Mouse (Mus musculus) liver, embryonic 12.5 days (tissue): ENCODE data around the gene Zfp316. TPM values are rescaled to one million over a fixed set of nuclear protein-coding genes. Genes with fewer than 3 reads are reported as not detected.

Experiments
- ATAC-seq: fragments of 200-750 bp; cut with Nextera tagmentation; 2 replicates; pipeline ENCODE4 v1.8.0; 2017; ENCODE audit warnings: moderate number of reproducible peaks, mild to moderate bottlenecking, moderate library complexity
- H3K27ac ChIP-seq: fragments of 300-500 bp; sonication (generic); 2 replicates; pipeline ENCODE4 v1.5.1; 2016; ENCODE audit warnings: mild to moderate bottlenecking
- H3K27me3 ChIP-seq: fragments of 300-500 bp; sonication (generic); replicated peaks from 2 replicates; pipeline ENCODE4 v1.6.1; 2016; ENCODE audit warnings: mild to moderate bottlenecking, moderate library complexity
- H3K36me3 ChIP-seq: fragments of 300-500 bp; sonication (generic); 2 replicates; pipeline ENCODE4 v1.6.1; 2016; ENCODE audit warnings: mild to moderate bottlenecking, moderate library complexity
- H3K4me1 ChIP-seq: fragments of 300-500 bp; sonication (generic); 2 replicates; pipeline ENCODE4 v1.6.1; 2016
- H3K4me2 ChIP-seq: fragments of 300-500 bp; sonication (generic); 2 replicates; pipeline ENCODE4 v1.6.1; 2016; ENCODE audit warnings: mild to moderate bottlenecking, moderate library complexity
- H3K4me3 ChIP-seq: fragments of 300-500 bp; sonication (generic); 2 replicates; pipeline ENCODE4 v1.5.1; 2016; ENCODE audit warnings: mild to moderate bottlenecking, moderate library complexity
- H3K9ac ChIP-seq: fragments of 300-500 bp; sonication (generic); 2 replicates; pipeline ENCODE4 v1.6.1; 2016; ENCODE audit warnings: mild to moderate bottlenecking, moderate library complexity
- H3K9me3 ChIP-seq: fragments of 300-500 bp; sonication (generic); replicated peaks from 2 replicates; pipeline ENCODE4 v1.6.1; 2016; ENCODE audit warnings: mild to moderate bottlenecking, moderate library complexity
- WGBS: fragments of 180-500 bp; shearing (Covaris S2); methylation state at CpG from one replicate; pipeline ENCODE4 v1.1.7; 2016; ENCODE audit not compliant: insufficient replicate concordance; 5-methylcytosine and 5-hydroxymethylcytosine counted together
- polyA plus RNA-seq: library from polyadenylated mRNA; unstranded; fragments of >200 nt; fragmentation: Nextera tagmentation; extraction: Ambion mirVana; gene quantifications from 2 replicates; pipeline ENCODE4 v1.2.1, GENCODE M21; 2016

Gene Zfp316
- polyA plus RNA-seq, 1 experiment from 2014 or later, result 1.0 TPM

- Histone ChIP-seq H3K27me3 (peaks cover 2% of the 10 kb centered on the region; the same call in 1 of the 2 replicates), H3K9ac (no peak overlapping the region), H3K27ac (no peak overlapping the region), H3K4me2 (no peak overlapping the region), H3K4me1 (no peaks in the 10 kb centered on the region), H3K4me3 (no peak overlapping the region), H3K36me3 (peaks cover 65% of the 10 kb centered on the region), H3K9me3 (no peaks in the 10 kb centered on the region)
- no peak for ATAC-seq
- 77% methylated on average over 4 of the region's 4 CpGs for WGBS
These were observed 29.9 kb upstream of the Zfp316 start for GRCm38 (mm10) chr5:143299686-143300085.

- 82% methylated on average over 7 of the region's 7 CpGs for whole genome bisulfite sequencing
- H3K4me1 ChIP-seq, result peaks cover 1% of the 10 kb centered on the region; the same call in 1 of the 2 replicates
- no peak overlapping the region for H3K9ac ChIP-seq
- H3K27ac ChIP-seq, result no peak overlapping the region
- no peaks in the 10 kb centered on the region for H3K9me3 ChIP-seq
- peaks cover 53% of the 10 kb centered on the region for H3K36me3 ChIP-seq
- H3K4me3 ChIP-seq, result no peak overlapping the region
- H3K4me2 ChIP-seq, result no peak overlapping the region
- ATAC-seq, result no peak
- H3K27me3 ChIP-seq, result peaks cover 15% of the 10 kb centered on the region
These were observed 28.6 kb upstream of the Zfp316 start for GRCm38 (mm10) chr5:143298391-143298790.

- no peak for ATAC-seq
- 86% methylated on average over 9 of the region's 9 CpGs for WGBS
- peaks cover 19% of the 10 kb centered on the region for H3K27me3 ChIP-seq
- no peak overlapping the region for H3K27ac ChIP-seq
- H3K4me3 ChIP-seq, result no peak overlapping the region
- no peak overlapping the region for H3K4me2 ChIP-seq
- peaks cover 49% of the 10 kb centered on the region for H3K36me3 ChIP-seq
- H3K9me3 ChIP-seq, result no peaks in the 10 kb centered on the region
- H3K9ac ChIP-seq, result no peak overlapping the region
- peaks cover 5% of the 10 kb centered on the region; the same call in 1 of the 2 replicates for H3K4me1 ChIP-seq
These were observed 28.2 kb upstream of the Zfp316 start for GRCm38 (mm10) chr5:143297986-143298385.

GRCm38 (mm10) chr5:143295330-143295729, 25.5 kb upstream of the Zfp316 start:
- Histone ChIP-seq H3K9me3 (no peaks in the 10 kb centered on the region), H3K4me3 (no peak overlapping the region), H3K4me2 (no peak overlapping the region), H3K36me3 (peaks cover 23% of the 10 kb centered on the region), H3K27me3 (peaks cover 45% of the 10 kb centered on the region), H3K9ac (no peak overlapping the region), H3K27ac (no peak overlapping the region), H3K4me1 (peaks cover 7% of the 10 kb centered on the region; the same call in 1 of the 2 replicates)
- no peak for ATAC-seq
- 89% methylated on average over 2 of the region's 2 CpGs for WGBS

GRCm38 (mm10) chr5:143294862-143295261, 25.0 kb upstream of the Zfp316 start:
- WGBS, result 78% methylated on average over 3 of the region's 3 CpGs
- H3K27me3 ChIP-seq, result peaks cover 50% of the 10 kb centered on the region

GRCm38 (mm10) chr5:143293404-143293803, 23.6 kb upstream of the Zfp316 start, which contains the start of gene Zfp853:
Zfp853 (minus strand) TSS chr5:143293623.
- H3K4me3 ChIP-seq, result peak within 1 kb of the TSS; percentile 33
- peak within 1 kb of the TSS; percentile 63 for H3K4me2 ChIP-seq
- no peak within 1 kb of the TSS for H3K9ac ChIP-seq
- peaks cover 65% of the 10 kb centered on the region for H3K27me3 ChIP-seq
- peaks cover 7% of the 10 kb centered on the region; the same call in 1 of the 2 replicates for H3K4me1 ChIP-seq
- H3K9me3 ChIP-seq, result no peaks in the 10 kb centered on the region; the same call in 1 of the 2 replicates
- 0 out of 2 replicates have a peak, but pooled peaks cover 5% of the 10 kb centered on the region for H3K36me3 ChIP-seq
- H3K27ac ChIP-seq, result no peak within 1 kb of the TSS
- 7% methylated on average over 25 of the region's 38 CpGs for WGBS
- no peak for ATAC-seq

More at GRCm38 (mm10) chr5:143294862-143295261, 25.0 kb upstream of the Zfp316 start:
- Histone ChIP-seq H3K36me3 (peaks cover 18% of the 10 kb centered on the region), H3K9ac (no peak overlapping the region), H3K4me2 (no peak overlapping the region), H3K9me3 (no peaks in the 10 kb centered on the region), H3K4me3 (no peak overlapping the region), H3K27ac (no peak overlapping the region), H3K4me1 (peaks cover 7% of the 10 kb centered on the region; the same call in 1 of the 2 replicates)
- ATAC-seq, result no peak

- no peak for ATAC-seq
- H3K36me3 ChIP-seq, result no peaks in the 10 kb centered on the region
These were observed 23.1 kb upstream of the Zfp316 start for GRCm38 (mm10) chr5:143292879-143293278.

GRCm38 (mm10) chr5:143289299-143289698, 19.5 kb upstream of the Zfp316 start:
- no peak overlapping the region for H3K4me3 ChIP-seq
- H3K4me1 ChIP-seq, result peaks cover 12% of the 10 kb centered on the region; the same call in 1 of the 2 replicates
- no peak overlapping the region for H3K9ac ChIP-seq
- no peaks in the 10 kb centered on the region for H3K36me3 ChIP-seq
- H3K27ac ChIP-seq, result no peak overlapping the region
- H3K27me3 ChIP-seq, result peaks cover 100% of the 10 kb centered on the region
- no peaks in the 10 kb centered on the region; the same call in 1 of the 2 replicates for H3K9me3 ChIP-seq
- no peak for ATAC-seq
- no peak overlapping the region for H3K4me2 ChIP-seq
- 60% methylated on average over 9 of the region's 9 CpGs for WGBS

More at GRCm38 (mm10) chr5:143292879-143293278, 23.1 kb upstream of the Zfp316 start:
- peak overlapping the region; percentile 63 for H3K4me2 ChIP-seq
- H3K4me1 ChIP-seq, result peaks cover 8% of the 10 kb centered on the region; the same call in 1 of the 2 replicates
- H3K27ac ChIP-seq, result no peak overlapping the region
- peak overlapping the region; percentile 33 for H3K4me3 ChIP-seq
- H3K9me3 ChIP-seq, result no peaks in the 10 kb centered on the region; the same call in 1 of the 2 replicates
- WGBS, result 4% methylated on average over 18 of the region's 19 CpGs
- peaks cover 70% of the 10 kb centered on the region for H3K27me3 ChIP-seq
- no peak overlapping the region for H3K9ac ChIP-seq

- no peak for ATAC-seq
- H3K4me2 ChIP-seq, result peak overlapping the region; percentile 42
- H3K27me3 ChIP-seq, result peaks cover 97% of the 10 kb centered on the region
- H3K4me1 ChIP-seq, result peaks cover 11% of the 10 kb centered on the region; the same call in 1 of the 2 replicates
- no peak overlapping the region for H3K9ac ChIP-seq
- peak overlapping the region; percentile 21 for H3K4me3 ChIP-seq
- H3K36me3 ChIP-seq, result no peaks in the 10 kb centered on the region
- H3K9me3 ChIP-seq, result no peaks in the 10 kb centered on the region; the same call in 1 of the 2 replicates
- 13% methylated on average over 9 of the region's 9 CpGs for WGBS
- H3K27ac ChIP-seq, result no peak overlapping the region
These were observed 18.6 kb upstream of the Zfp316 start for GRCm38 (mm10) chr5:143288378-143288911.

GRCm38 (mm10) chr5:143287774-143288328, 18.0 kb upstream of the Zfp316 start:
- no peaks in the 10 kb centered on the region for H3K36me3 ChIP-seq
- peaks cover 97% of the 10 kb centered on the region for H3K27me3 ChIP-seq
- no peak for ATAC-seq
- H3K4me3 ChIP-seq, result peak overlapping the region; percentile 21
- H3K4me1 ChIP-seq, result 0 out of 2 replicates have a peak, but pooled peaks cover 5% of the 10 kb centered on the region
- peak overlapping the region; percentile 42 for H3K4me2 ChIP-seq
- H3K9me3 ChIP-seq, result no peaks in the 10 kb centered on the region; the same call in 1 of the 2 replicates
- no peak overlapping the region for H3K9ac ChIP-seq
- no peak overlapping the region for H3K27ac ChIP-seq
- WGBS, result 7% methylated on average over 48 of the region's 48 CpGs

GRCm38 (mm10) chr5:143284762-143285161, 14.9 kb upstream of the Zfp316 start:
- Histone ChIP-seq H3K4me3 (no peak overlapping the region), H3K27ac (no peak overlapping the region), H3K4me1 (0 out of 2 replicates have a peak, but pooled peaks cover 5% of the 10 kb centered on the region), H3K36me3 (no peaks in the 10 kb centered on the region), H3K9ac (no peak overlapping the region), H3K9me3 (no peaks in the 10 kb centered on the region; the same call in 1 of the 2 replicates), H3K27me3 (peaks cover 88% of the 10 kb centered on the region), H3K4me2 (no peak overlapping the region)
- WGBS, result 39% methylated on average over 6 of the region's 6 CpGs
- no peak for ATAC-seq

GRCm38 (mm10) chr5:143279247-143279646, 9.4 kb upstream of the Zfp316 start:
- ATAC-seq, result no peak
- no peaks in the 10 kb centered on the region for H3K36me3 ChIP-seq
- H3K27me3 ChIP-seq, result peaks cover 80% of the 10 kb centered on the region
- H3K27ac ChIP-seq, result no peak overlapping the region
- no peak overlapping the region for H3K4me2 ChIP-seq
- 40% methylated on average over 10 of the region's 10 CpGs for WGBS
- no peak overlapping the region for H3K4me3 ChIP-seq
- no peak overlapping the region for H3K9ac ChIP-seq
- no peaks in the 10 kb centered on the region for H3K4me1 ChIP-seq
- H3K9me3 ChIP-seq, result no peaks in the 10 kb centered on the region
